Mouse (Mus musculus) ovary, postnatal 14 days (tissue): Measurements from ENCODE around the gene Anp32e.
"Not testable (repeated sequence)": the region's sequence is repeated elsewhere in the genome, so short reads cannot be mapped to it uniquely, and the experiment has no call there.

ENCODE experiments used
- DNase-seq: peaks from one replicate; pipeline ENCODE4 v3.0.0; 2022; ENCODE audit warnings: low spot score

The Anp32e gene

DNA sequence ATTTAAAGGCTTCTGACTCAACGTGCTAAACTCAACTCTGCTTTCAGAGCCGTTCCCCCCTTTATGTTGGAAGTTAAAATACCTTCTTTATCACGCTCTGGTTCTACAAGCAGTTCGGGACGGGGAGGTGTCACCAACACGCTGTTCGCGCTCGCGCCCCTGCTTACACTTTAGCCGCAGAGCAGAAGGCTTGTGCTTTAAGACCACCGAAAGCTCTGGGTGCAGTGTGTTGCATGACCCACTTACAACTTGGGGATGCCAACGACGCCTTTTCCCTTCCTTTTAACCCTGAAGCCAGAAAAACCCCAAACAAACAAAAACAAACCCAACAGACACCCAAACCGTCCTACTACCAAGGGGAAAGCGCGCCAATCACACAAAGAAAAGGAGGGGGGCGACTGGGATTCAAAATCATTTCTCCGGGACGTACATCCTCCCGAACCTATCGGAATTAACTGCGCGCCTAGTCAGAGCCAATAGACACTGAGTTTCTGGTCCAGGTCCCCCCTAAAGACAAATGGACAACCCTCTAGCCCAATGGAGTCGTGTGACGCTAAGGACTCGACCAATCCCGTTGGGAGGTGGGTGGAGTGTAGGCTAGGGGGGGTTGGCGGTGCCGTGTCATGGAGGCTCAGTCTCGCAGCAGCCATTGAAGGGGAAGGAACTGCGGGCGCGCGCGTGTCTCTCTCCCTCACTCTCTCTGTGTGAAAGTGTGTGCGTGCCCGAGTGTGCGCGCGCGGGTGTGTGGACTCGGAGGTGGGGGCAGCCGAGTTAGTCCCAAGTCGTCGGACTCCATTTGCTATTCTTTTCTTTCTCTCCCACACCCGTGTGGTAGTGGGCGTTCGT is at the start of gene Anp32e:
Gene Anp32e (plus strand): TSS at position 589 of the 846 bp plus-strand sequence.
- DNase-seq, result peak; percentile 91

DNA sequence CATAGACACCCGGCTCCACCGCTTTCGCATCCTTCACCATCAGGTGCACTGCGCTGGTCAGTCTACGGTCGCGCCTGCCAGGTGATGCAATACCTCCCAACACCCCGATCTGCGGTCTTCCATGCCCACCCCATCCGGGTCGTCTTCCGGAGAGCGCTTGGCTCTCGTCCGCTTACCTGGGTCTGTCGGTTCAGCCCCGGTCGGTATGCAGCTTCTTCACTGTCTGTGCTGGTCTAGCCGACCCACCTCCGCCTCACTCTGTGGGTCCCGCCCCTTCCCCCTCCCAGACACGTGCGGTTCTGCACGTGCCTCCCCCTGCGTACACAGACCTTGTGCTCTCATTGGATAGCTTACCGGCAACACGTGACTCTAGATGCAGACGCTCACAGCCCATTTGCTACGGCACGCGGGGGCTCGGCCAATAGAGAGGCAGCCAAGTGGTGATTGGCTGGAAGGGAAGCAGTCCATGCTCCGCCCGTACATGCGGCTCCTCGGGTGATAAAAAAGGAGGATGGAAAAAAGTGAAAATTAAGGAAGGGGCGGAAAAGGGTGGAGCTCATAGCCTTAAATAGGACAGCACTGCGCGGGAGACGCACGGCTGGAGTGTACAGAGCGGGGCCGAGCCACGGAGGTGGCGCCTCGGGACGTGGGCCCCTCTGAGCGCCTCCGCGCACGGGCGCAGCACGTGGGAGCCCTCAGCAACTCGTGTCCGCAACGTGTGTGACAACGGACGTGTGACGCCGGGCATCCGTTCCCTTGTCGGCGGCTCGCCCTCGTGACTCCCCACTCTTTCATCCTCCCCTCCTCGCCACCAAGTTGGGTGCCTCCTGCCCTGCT is 46.8 kb upstream of the Anp32e start, which contains the start of gene Ciart:
Gene Ciart (minus strand): TSS at position 273 of the 837 bp plus-strand sequence.
- peak; percentile 86 for DNase-seq

DNA sequence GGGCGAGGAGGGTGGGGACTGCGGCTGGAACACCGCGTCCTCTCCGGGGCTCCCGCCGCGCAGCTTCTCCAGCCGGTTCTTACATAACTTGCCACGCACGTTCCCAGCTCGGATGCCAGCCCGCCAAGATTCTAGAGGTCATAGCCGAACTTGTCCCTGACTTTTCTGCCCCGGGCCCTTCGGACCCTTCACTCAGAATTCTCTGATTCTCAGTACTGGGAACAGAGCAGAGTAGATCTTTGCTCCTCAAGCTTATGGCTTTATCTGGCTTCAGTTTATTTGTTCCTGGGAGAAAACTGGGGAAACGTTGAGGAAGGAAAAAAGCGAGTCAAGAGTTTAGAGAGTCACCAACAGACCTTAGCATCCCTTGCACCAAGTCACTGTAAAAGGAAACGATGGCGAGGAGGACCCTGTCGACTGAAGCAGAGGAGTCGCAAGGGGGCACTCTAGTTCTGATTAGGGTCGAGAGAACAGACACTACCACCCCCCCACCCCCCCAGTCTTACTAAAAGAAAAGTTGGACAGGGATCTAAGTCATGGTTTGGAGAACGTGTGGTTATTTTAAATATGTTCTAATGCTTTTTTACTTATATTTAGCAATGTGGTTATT is 46.1 kb upstream of the Anp32e start:
- peak; percentile 66 for DNase-seq

DNA sequence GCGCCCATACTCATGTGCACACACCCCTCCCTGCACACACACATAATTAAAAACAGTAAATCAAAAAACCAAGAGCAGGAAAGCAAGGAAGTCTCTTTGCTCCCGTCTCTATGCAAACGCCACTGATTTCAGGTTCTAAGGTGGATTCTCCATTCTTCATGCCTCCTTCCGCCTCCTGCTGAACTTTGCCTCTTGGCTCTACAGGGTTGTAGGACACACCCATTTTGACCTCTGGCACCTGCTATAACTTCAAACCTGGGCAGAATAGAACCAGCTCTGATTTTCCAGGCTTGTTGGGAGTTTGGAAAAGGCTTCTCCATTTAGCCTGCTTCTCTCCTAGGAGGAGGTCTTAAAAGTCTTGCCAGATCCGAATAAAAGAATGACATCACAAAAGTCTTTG is 44.6 kb upstream of the Anp32e start:
- DNase-seq, result no peak

DNA sequence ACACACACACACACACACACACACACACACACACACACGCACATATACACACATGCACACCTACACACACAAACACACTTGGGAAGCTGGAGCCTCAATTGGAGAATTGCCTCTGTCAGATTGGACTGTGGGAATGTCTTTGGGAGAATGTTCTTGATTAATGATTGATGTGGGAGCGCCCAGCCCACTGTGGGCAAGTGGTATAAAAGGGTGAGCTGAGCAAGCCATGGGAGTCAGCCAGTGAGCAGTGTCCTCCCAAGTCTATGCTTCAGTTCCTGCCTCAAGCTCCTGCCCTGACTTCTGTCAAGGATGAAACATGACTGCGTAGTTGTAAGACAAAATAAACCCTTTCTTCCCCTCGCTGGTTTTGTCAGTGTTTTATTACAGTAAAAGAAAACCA is 41.5 kb upstream of the Anp32e start:
- no peak for DNase-seq

DNA sequence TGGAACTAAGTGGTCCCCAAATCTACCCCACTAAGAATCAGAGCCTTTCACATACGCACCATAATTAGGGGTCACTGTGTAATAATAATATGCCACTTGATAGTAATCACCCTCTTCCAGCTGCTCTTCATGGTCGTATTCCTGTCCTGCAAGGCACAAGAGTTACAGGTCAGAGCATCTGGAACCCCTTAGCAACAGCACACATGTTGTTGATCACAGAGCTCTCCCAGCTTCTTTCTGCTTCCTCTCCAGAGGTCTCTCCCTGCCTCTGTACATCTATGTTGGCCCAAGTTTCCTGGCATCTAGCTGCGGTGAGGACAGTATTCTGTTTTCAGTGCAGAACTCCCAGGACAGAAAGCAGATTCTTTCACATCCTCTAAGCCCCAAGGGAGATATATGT is 39.4 kb upstream of the Anp32e start:
- DNase-seq, result no peak

DNA sequence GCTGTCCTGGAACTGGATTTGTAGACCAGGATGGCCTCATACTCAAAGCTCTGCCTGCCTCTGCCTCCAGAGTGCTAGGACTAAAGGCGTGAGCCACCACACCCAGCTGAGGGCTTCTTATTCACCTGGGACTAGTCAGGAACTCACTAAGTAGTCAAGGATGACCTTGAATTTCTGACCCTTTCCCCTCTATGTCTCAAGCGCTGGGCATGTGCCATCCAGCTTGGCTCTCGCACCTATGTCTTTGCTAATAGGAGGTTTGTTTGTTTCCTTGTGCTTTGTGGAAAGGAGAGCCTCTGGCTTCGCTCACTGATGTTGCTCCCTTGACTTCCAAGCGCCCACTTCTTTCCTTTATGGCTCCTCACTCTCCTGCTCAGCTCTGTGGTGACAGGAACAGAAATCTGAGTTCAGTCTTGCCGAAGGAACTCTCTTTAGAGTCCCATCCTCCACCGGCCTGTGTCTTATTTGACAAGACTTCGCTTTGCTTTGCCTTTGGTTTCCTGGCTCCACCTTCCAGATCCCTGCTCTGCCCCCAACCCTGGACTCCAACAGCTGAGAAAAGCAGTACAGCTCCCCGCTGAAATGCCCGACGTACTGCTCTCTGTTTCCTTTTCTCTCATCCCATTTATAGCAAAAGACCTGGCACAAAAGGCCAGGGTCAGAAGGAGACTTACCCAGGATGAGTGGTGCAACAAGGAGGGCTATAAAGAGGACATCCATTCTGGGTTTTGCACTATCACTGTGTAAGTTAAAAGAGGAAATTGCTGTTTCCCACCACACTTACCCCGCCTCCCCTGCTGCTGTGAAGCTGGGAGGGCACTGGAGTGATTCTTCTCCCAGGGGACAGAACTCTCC is 37.6 kb upstream of the Anp32e start, which contains the start of gene BC028528:
Gene BC028528 (minus strand): TSS at position 795 of the 855 bp plus-strand sequence.
- DNase-seq, result no peak

DNA sequence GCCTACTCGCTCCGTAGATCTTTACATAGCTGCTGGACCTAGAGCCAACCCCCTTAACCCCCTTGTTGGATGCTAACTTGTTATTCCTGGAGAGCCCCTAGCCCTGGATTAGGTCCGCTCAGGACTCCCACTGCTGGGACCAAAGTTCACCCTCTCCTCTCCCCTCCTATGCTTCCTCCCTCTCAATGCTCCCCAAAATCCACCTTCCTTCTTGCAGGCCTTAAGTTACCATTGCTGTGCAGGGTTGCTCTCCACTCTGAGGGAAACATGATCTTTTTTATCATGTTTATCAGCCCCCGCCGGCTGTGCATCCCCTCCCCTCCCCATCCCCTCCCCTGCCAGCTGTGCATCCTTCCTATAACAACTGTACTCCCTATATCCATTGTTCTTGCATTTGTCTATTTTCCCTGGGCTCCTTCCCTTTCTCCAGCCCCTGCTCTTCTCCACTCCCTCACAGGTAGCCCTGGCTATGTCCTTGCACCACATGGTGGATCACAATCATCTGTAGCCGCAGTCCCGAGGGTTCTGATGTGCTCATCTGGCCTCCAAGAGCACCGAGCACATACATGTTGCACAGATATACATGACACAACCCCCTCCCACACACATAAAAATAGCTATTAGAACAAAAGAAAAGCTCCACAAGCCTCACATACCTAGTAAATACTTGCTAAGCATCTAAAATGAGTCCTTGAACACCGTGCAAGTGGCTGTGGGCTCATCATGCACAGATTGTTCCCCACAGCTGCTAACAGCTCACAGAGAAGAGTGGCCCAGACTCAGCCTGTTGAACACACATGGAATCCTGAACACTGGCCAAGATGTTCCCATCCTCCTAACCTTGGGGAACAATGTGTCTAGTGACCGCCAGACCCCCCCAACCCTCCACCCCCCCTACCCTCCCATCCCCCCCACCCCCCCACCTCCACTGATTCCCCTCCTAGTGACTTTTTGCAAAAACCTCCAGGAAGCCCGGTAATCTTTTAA is 36.7 kb upstream of the Anp32e start:
- DNase-seq, result no peak

DNA sequence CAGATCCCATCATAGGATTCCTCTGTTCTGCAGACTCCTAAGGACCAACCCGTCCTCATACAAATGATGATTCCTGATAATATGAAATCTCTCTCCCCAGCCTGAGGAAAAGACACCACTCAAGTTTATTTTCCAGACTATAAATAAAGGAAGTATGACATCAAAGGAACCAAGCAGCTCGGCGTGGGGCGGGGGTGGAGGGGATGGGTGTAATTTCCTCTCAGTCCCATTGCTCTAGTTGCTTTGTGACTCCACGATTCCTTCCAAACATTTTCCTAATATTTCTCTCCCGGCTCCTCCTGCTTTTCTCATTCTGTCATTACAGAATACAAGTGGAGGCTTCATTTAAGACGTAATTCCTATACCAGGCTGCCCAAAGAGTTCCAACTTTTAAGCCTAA is 35.9 kb upstream of the Anp32e start:
- no peak for DNase-seq

DNA sequence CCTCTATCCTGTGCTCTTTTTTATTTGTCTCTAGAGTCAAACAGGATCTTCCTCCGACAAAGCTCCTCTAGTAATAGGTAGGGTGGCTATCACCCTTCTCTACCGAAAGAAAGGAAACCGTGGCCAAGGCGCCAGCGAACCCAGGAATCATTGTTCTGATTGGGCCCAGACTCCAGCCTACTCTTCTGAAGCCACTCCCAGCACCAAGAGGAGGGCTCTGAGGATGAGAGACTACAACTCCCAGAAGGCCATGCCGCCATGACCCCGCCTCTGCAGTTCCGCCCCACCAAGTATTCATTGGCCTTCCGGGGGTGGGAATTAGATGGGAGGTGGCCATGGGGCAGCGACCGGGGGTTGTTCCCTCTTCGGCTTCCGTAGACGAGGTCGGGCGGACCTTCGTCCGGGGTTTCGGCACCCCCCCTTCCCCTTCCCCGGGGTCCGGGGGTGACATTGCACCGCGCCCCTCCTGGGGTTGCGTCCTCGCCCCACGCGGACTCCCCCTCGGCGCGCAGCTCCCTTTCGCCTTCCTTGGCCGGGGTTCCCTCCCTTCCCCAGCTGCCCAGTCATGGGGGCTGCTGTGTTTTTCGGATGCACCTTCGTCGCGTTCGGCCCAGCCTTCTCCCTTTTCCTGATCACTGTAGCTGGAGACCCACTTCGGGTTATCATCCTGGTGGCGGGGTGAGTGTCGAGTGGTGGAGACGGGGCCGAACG is 35.3 kb upstream of the Anp32e start, which contains the start of gene Aph1a:
Gene Aph1a (plus strand): TSS at position 364 of the 711 bp plus-strand sequence.
- peak; percentile 88 for DNase-seq

DNA sequence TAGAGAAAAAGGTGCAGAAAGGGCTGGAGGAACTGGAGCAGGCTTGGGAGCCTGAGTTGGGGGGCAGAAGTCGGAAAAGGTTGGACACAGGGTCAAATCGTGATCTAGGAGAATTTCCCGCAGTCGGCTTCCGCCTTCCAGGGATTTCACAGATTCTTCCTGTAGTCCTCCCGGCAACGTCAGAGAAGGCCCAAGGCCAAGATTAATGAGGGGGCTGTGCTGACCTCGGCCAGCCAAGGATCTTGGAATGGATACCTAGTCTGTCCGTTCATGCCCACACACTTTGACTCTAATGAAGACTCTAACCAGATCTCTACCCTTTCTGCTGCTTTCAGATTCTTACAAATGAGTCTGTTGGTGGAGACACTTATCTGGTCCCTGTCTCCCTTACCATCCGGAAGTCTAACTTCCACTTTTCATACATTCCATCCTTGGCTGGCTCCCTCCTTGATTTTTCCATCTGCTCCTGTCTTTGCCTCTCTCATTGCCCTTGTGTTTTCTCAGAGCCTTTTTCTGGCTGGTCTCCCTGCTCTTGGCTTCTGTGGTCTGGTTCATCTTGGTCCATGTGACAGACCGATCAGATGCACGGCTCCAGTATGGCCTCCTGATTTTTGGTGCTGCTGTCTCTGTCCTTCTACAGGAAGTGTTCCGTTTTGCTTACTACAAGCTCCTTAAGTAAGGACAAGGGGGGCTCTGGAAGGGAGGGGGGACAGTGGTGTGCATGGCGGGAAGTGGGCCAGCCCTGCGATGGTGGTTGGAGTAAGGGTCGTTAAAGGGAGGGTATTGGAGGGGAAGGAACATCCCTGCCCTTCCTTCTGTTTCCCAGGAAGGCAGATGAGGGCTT is 34.5 kb upstream of the Anp32e start:
- peak; percentile 64 for DNase-seq

DNA sequence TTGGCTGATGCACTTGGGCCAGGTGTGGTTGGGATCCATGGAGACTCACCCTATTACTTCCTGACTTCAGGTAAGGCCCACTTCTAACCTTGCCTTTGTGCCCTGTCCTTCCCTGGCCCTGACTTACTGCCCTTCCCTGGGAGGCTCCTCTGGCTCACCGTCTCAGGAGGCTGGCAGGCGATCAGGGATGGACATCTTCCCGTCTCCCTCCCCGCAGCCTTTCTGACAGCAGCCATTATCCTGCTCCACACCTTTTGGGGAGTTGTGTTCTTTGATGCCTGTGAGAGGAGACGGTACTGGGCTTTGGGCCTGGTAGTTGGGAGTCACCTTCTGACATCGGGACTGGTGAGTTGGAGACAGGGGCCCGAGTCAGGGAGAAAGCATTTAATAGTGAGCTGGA is 33.5 kb upstream of the Anp32e start:
- not testable (repeated sequence) for DNase-seq

DNA sequence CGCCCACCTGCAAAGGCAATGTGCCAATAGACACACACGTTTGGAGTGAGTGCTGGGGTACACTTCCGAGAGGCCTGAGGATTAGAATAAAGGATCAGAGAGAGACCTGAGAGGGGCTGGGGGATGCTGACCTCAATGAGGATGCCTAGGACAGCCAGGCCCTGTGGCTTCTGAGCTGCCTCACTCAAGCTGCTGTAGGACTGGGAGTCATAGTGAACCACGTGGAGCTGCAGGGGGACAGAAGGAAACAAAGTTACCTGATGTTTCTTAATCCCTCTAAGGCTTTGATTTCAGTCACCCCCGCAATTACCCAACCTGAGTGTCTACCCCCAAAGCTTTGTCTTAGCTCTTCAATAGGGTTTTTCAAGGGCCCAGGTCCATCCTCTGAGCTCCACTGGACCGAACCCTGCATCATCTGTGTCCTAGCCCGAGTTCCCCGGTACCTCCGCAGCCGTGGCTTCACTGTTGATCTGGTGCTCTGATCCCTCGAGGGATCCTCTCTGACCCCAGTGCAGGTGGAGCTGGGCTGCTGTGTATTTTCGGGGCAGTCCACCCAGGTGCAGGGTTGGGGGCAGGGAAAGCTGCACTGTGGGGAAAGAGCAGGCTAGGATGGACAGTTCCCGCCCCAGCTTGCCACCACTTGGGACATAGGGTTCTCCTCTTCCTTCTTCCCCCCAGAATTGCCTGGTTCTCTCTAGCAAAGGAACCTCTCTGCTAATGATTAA is 29.1 kb upstream of the Anp32e start:
- no peak for DNase-seq

DNA sequence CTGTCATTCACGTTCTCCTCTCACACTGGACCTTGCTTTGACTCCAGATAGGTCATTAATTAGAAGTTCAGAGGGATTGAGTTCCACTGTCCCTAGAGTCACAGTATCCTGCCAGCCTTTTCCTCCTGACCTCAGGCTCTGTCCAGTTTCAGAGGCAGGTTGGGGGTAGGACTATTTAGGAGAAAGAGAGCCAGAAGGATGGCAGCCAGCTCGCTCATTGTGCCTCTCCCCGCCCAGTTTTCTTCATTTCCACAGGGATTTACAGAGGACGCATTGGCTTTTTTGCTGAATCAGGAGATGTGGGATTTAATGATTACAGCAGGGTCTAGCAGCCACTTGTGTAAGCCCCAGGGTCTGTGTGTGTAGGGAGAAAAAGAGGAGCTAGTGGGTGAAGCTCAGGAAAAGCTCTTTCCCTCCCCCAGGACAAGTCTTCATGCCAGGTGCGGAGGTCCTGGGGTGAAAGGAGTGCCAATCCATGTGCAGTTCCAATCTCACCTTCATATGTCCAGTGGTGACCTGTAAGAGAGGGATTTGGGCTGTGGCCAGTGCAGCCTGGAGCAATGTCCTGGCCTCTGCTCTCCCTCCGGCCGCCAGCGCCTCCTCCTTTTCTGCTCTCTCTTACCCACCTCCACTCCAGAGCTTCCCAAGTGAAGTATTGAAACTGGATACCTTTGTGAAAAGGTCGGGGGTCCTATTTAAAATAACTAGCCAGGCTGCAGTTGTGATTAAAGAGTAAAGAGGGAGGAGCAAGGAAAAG is 27.3 kb upstream of the Anp32e start:
- DNase-seq, result no peak

DNA sequence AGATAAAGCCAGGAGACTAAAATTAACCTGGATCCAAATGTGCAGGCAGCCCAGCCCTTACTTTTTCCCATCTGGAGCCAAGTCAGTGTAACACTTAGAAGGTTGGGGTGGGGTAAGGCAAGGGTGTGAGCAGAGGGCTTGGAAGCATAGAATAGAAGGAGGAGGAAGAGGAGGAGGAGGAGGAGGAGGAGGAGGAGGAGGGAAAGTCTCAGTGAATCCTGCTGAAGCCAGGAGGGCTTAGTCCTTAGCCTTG is 26.7 kb upstream of the Anp32e start:
- no peak for DNase-seq

DNA sequence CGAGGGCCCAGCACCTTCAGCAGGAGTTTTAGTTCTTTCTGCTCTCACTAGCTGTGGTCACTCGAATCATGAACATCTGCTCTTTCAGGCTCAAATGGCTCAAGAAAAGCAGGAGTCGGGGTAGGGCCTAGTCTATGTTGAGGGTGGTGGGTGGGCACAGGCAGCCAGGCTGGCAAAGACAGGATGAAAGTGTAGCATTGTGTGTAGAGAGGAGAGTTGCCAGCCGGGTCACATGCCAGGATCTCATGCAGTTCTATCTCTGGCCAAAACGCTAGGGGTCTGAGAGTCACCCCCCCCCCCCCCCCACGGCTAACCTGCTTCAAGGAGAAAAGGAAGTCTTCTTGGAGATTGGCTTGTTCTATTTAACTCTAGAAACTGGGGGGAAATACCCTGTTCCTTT is 26.4 kb upstream of the Anp32e start:
- DNase-seq, result no peak

DNA sequence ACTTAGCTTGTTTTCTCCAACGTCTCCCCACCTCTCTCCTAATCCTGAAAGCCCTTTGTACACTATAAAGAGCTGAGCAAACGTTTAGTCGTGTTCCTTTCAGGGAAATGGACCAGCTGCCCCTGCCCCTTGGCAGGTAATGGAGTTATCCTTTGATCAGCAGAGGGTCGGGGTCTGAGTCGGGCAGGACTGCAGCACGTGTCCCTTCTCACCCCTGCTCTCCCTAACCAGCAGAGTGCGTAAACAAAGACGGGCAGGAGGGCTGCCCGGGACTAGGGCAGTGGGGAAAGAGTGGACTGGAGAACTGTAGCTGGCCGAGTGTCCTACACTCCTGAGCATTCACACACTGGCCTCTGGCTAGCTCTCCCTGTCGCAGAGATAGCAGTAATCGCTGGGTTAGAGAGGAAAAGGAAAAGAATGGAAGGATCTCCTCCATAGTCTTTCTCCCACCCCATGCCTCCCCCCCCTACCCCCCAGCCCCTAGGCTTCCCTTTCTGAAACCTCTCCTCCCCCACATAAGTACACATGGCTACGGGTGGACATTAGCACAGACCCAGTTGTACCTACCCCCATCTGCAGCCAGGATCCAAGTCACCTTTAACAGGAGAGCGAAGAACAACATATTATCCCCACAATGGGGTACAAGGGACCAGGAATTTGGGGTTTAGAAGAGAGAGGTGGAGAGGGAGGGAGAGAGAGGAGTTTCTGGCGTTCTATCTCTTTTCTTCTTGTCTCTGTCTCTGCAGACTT is 25.1 kb upstream of the Anp32e start:
- DNase-seq, result no peak
